Mouse (Mus musculus) thymus, postnatal 10 days (tissue): ENCODE results near the gene Dcakd.
"Not testable (repeated sequence)": the region's sequence is repeated elsewhere in the genome, so short reads cannot be mapped to it uniquely, and the experiment has no call there.

ENCODE experiments used
- DNase-seq, 2 experiments: peaks; one replicate each; pipeline ENCODE4 v3.0.0; 2021; ENCODE audit warnings: low spot score in 2 of 2

Gene Dcakd

GRCm38 (mm10) chr11:102981151-102981890, 46.8 kb downstream of the Dcakd start:
- DNase-seq: peak; percentile 25 to 38

- no peak for DNase-seq
These were observed 50.0 kb downstream of the Dcakd start for GRCm38 (mm10) chr11:102978052-102978666.

GRCm38 (mm10) chr11:102975966-102976365, 52.2 kb downstream of the Dcakd start:
- DNase-seq: not testable (repeated sequence)

- DNase-seq: no peak
These were observed 55.8 kb downstream of the Dcakd start for GRCm38 (mm10) chr11:102972326-102972725.

GRCm38 (mm10) chr11:102971604-102972003, 56.5 kb downstream of the Dcakd start:
- DNase-seq: no peak

GRCm38 (mm10) chr11:102964547-102965091, 63.5 kb downstream of the Dcakd start:
- no peak for DNase-seq

- DNase-seq: no peak
These were observed 64.1 kb downstream of the Dcakd start for GRCm38 (mm10) chr11:102963855-102964546.

GRCm38 (mm10) chr11:102963246-102963854, 64.8 kb downstream of the Dcakd start:
- DNase-seq: no peak

GRCm38 (mm10) chr11:102962861-102963245, 65.3 kb downstream of the Dcakd start:
- DNase-seq: no peak

GRCm38 (mm10) chr11:102961082-102961481, 67.1 kb downstream of the Dcakd start:
- DNase-seq: no peak

- DNase-seq: no peak
These were observed 69.3 kb downstream of the Dcakd start for GRCm38 (mm10) chr11:102958870-102959269.

GRCm38 (mm10) chr11:102958431-102958830, 69.7 kb downstream of the Dcakd start:
- DNase-seq: no peak

GRCm38 (mm10) chr11:102957692-102958091, 70.4 kb downstream of the Dcakd start:
- no peak for DNase-seq

GRCm38 (mm10) chr11:102956962-102957614, 71.0 kb downstream of the Dcakd start:
- DNase-seq: no peak

GRCm38 (mm10) chr11:102952922-102953321, 75.2 kb downstream of the Dcakd start:
- no peak for DNase-seq

GRCm38 (mm10) chr11:102948043-102948961, 79.8 kb downstream of the Dcakd start:
- peak in 1 of 2 experiments; percentile 7 for DNase-seq

GRCm38 (mm10) chr11:102946992-102947343, 81.2 kb downstream of the Dcakd start:
- DNase-seq: peak in 1 of 2 experiments; percentile 20

- DNase-seq: peak; percentile 60 to 68
These were observed 81.7 kb downstream of the Dcakd start, which contains the start of gene C1ql1 for GRCm38 (mm10) chr11:102946265-102946991. Gene C1ql1 (minus strand): TSS chr11:102946688.
